Mouse (Mus musculus): Measurements from ENCODE around the gene Grip1.

The Grip1 gene

DNA sequence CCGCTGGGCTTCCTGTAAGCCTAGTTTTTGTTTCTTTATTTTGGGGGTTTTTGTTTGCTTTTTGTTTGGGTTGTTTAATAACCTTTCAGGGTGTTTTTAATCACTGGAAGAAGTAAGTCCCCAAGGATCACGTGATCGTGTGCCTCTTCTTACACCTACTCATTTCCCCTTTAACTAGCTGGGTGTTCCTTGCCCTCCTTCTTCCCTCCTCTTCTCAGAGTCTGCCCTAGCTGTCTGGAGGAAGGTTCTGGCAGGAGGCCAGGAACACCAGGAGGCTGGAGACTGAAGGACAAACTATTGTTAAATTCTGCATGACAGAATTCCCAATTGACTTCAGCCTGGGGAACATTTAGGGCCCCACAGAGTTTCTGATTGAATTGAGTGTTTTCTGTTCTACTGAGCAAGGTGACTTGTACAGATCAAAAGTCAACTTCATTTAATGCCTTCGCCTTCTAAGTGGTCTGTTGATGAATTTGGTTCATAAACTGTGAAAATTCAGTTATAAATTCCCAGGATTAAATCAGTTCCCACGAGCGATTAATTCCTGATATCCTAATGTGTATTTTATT is 376.8 kb downstream of the Grip1 start:
- DNase-seq (ENCODE audit: low spot score in 2 of 2) = no peak

DNA sequence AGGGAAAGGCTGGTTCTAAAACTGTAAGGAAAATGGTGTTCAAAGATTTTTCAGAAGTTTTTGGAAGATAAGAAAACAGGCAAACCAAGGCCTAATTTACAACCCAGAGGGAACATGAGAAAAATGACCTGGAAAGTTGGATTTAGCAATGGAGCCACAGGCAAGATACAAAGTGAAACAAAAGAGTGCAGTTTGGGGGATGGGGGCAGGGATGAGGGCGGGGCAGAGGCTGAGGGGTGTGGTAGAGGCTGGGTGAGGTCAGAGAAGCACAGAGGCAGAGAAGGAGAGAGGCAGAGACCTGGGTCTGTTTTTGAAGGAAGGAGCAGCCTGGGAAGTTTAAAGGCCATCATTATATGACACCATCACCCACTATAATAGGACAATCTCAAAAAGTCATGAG is 377.5 kb downstream of the Grip1 start:
- DNase-seq (ENCODE audit: low spot score in 2 of 2) = no peak

DNA sequence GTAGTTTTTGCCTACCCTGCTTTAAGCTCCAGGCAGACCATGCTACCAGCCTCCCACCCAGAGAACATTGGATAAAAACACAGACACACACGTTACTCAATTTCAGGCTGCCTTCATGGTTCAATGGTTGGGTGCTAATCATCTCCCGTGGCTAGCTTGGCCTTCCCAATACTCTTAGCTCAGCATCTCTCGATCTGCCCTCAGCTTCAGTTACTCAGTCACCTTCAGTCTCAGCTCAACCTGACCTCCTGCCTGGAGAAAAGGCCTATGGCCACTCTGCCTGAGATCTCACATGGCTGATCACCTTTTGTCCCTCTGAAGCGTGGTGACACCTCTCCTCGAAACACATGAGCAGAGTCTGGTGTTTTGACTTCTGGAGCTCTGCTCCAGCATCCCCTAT is 379.7 kb downstream of the Grip1 start:
- no peak for DNase-seq (ENCODE audit: low spot score in 2 of 2)

DNA sequence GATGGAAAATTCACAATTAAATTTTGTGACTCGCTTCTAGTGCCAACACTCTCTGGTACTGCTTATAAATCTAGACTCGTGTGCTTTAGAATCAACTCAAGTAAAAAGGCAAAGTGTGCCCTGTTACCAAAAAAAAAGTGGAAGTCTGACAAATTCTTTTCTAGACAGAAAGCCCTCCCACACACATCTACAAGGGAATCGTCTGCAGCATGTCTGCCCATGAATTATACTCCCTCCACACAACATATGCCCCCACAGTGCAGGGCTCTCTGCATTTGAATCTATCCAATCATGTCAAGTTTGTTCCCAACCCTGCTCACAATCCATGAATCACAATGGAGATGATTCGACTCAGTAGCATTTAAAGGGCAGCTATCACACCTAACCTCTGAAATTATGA is 380.5 kb downstream of the Grip1 start:
- DNase-seq (ENCODE audit: low spot score in 2 of 2) = no peak

DNA sequence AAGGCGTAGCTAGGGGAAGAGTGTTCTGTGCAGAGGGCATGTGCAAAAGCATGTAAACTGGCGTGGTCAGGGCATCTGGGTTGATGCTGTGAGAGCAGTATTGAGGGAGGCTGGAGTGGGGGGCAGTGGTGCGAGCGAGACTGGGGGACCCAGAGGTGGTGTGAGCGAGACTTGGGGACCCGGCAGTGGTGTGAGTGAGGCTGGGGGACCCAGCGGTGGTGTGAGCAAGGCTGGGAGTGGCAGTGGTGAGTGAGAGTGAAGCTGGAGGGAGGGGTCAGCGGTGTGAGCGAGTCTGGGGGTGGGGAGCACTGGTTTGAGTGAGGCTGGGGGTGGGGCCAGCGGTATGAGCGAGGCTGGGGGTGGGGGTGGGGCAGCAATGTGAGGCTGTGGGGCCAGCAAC is 386.0 kb downstream of the Grip1 start:
- no peak for DNase-seq (ENCODE audit: low spot score in 2 of 2)

DNA sequence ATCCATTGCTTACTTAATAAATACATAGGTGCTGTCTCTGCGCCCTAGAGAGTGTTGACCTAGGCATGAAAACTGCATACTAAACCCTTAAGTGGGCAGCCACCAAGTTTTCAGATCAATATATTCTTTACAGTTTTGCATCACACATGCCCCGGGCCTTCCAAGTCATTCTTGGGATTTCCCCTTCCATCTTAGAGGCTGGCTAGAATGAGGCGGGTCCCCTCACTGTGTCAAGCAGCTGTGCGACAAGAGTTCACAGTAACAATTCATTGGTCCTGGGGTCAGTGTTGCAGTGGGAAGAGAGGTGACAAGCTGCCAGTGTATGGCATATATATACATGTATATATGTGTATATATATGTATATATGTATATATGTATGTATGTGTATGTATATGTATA is 388.4 kb downstream of the Grip1 start:
- DNase-seq (ENCODE audit: low spot score in 2 of 2) = no peak

DNA sequence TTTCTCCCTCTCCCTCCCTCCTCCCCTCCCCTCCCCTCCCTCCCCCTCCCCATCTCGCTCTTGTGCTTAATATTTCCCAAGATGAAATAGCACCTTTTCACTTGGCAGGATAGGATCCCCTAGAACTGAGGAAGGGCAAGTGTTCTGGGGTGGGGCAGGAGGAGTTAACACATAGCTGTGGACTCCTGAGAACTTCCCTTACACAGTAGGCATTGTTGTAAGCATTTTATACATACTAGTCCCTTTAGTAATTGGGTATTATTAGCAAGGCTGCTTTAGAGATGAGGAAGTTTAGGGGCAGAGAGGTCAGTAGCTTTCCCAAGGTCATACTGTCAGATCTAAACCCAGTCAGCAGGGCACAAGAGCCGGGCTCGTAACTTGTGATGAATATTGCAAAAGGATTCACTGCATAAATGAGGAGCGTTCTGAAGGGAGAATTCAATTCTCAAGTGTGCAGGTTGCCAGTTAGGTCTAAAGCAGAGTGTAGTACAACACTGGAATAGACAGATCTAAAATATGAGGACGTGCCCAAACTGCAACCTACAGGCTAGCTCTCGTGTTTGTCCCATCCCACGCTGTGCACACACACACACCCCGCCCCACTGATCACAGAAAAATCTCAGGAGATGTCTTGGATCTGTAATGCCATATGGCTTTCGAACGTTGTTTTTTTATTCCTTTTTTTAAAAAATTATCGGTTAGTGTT is 392.2 kb downstream of the Grip1 start:
- DNase-seq (ENCODE audit: low spot score in 2 of 2) = no peak

DNA sequence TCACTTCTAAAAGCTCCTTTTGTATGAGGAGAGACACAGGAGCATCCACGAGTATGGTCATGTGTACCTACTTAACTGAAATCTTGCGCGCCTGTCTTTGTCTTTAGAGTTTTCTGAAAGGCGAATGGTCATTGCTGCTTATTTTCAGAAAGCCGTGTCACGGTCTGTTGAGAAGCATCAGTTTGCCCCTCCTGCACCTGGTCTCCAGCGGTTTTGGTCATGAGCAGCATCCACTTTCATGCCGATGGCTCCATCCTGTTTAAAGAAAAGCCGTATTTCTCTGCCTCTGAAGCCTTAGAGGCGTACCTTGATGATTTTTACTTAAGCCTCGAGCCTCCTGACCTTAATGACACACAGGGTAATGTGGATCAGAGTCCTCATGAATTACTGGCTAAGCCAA is 398.0 kb downstream of the Grip1 start:
- no peak for DNase-seq (ENCODE audit: low spot score in 2 of 2)

DNA sequence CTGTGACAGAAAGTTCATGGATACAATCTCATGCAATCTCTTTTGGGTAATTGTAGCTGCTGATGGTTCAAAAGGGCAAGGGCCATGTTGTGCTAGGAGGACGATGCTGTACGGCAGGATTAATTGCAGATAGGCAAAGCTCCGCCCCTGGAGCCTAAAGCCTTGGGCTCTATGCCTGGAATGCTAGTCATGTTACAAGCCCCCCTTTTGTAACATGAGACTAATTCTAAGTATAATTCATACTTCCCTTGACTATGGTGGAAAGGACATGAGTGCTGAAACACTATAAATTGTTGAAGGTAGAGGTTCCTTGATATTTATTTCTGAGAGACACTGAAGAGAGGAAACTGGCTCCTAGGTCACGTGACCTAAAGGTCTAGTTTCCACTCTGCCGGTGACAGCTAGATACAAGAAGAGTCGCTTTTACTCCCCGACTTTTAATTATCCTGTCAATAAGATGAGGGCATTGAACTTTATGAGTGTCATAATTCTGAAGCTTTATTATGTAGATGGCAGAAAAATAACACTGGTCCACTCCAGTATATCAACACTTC is 399.0 kb downstream of the Grip1 start:
- no peak for DNase-seq (ENCODE audit: low spot score in 2 of 2)

DNA sequence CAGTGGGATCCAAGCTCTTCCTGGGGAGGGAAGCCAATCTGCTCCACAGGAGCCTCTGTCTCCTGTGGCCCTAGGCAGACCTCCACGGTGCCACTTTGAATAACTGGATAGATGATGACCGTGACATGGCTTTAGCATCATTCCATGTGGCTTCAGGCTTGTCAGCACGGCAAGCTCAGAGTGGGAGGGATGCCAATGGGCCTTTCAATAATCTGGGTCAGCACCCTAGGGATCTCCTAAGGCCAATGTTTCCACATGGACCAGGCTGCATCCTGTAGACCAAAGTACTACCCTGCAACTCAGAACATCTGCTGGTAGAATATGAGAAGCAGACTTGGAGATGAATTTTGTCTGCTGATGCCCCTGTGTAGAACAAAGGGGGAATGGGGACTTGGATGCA is 414.1 kb downstream of the Grip1 start:
- no peak for DNase-seq (ENCODE audit: low spot score in 2 of 2)

DNA sequence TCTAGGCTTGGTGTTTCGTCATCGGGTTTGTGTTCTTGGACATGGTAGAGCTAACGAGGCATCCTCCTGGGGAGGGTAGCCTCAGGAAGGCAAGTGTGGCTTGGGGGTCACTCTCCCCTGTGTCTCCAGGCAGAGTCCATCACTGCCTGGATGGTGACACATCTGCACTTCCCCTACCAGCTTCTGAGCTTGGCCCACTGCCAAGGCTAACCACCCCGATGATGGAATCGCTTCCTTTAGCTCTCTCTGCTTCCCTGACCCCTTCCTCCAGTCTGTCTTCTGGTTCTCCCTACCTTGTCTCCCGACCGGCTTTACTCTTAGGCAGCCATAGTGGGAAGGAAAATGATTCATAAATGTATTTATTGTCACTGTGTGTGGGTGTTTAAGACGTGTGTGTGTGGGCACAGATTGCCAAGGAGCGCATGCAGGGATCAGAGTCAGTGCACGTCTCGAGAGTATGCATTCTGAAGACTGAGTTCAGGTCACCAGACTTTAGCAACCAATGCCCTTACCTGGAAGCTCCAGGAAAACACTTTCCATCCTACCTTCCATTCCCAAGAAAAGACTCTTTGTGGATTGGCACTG is 415.5 kb downstream of the Grip1 start:
- DNase-seq (ENCODE audit: low spot score in 2 of 2) = no peak

DNA sequence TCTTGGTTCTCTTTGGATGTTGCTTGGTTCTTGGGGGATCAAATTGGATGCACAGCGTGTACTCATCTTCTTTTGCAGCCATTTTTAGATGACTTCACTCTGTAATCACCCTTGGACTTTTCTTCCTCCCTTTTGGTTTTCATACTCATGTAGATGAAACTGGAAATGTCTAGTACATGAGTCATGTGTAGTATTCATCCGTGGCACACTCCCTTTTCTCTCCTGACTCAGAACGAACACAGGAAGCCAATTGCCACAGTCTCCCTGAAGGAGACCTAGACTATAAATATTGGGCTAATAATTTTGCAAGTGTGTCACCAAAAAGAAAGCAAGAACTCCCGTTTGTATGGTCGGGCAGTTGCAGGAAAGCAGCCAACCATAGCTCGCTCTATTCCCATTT is 423.1 kb downstream of the Grip1 start:
- no peak for DNase-seq (ENCODE audit: low spot score in 2 of 2)

DNA sequence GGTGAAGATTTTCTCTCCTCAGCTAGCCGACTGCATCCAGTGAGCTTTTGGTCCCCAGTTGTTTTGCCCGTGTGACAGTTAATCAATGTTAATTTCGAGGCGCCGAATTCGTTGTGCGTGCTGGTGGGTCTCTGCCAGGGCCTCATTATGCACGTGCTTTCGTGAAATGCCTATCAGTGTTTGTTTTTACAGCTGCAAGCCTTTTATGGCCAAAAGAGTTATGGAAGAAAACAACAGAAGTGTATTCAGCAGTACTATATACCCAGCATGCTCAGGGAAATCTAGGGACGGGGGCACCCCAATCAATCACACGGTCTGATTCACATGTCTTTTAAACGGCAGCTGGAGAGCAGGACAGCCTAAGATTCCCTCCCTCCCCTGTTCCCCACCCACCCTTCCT is 424.7 kb downstream of the Grip1 start:
- DNase-seq (ENCODE audit: low spot score in 2 of 2) = no peak

DNA sequence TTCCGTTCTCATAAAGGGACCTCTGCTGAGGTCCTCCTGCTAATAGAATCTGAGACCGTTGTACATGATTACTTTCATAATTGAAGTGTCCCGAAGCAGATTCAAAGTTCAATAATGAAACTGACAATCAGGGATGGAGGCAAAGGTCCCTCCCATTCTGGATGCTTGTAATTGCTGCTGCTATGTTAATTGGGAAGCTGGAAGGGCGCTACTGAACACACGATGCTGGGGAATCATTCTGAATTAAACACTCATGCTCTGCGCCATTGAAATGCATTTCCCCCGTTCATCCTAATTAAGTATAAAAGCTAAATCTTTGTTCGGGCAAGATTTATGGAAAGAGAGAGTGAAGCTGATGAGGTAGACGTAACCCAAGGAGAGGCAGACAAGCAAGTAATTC is 431.0 kb downstream of the Grip1 start:
- no peak for DNase-seq (ENCODE audit: low spot score in 2 of 2)

DNA sequence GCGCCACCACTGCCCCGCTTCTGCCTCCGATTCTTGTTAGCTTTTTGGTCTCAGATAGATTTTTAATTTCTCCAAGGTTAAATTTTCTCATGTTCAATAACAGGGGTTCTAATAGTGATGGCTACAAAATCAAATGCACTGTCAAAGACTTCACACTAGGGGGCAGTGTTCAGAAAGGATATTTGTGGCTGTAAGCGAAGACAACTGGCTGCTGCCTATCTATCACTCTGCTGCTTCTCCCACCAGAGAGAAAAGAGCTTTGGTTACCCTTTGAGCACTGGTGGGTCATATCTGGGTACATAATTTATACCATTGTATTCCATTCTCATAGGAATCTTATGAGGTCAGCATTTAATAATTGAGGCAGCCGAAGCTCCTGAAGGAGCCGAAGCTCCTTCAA is 431.9 kb downstream of the Grip1 start:
- no peak for DNase-seq (ENCODE audit: low spot score in 2 of 2)

DNA sequence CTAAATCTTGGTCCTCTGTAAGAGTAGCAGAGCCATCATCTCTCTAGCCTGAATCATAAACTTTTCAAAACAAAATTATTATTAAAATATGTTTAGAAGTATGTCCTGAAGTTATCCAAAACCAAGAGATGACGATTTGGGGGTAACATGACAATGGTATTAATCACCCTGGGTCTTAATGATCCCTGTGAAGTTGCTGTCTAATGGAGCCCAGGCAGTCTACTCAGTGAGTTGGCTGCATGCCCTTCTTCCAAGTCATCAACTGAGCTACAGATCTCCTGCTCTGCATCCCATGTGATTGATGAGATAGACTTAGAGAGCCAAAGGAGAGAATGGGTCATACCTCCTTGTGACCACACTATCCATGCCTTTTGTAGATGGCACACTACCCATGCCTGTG is 433.1 kb downstream of the Grip1 start:
- DNase-seq (ENCODE audit: low spot score in 2 of 2) = no peak

DNA sequence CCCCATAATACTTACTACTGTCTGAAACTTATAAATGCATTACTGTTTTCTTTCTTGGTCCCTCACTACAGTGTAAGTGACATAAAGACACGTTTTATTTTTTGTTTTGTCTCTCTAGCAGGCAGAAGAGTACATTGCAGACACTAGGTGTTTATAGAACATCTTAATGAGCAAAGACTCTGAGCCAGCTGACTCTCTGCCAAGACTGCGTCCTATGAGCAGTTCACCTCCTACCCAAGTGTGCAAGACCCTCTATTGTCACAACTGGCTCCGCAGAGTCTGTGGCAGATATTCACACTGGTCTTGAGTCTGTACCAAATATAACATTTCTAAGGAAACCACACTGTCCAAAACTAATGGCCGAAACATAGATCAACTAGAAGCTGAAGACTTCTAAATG is 449.1 kb downstream of the Grip1 start:
- no peak for DNase-seq (ENCODE audit: low spot score in 2 of 2)

DNA sequence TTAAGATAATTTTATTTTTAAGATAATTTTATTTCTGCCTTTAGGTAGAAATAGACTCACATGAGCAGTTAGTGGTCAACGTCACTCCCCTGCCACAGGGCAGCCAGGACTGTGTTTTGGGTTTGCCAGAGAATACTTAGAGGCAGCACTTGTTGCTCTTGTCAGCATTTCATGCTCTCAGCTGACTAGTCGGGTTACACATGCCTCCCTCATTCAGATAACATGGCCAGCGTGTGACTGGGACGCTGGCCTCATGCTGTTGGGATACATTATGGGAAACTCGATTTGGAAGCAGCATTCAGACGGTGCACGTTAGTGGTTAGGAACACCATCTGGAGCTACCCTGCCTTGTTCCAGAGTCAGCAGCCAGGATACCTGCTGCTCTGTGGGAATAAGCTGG is 453.2 kb downstream of the Grip1 start:
- no peak for DNase-seq (ENCODE audit: low spot score in 2 of 2)

DNA sequence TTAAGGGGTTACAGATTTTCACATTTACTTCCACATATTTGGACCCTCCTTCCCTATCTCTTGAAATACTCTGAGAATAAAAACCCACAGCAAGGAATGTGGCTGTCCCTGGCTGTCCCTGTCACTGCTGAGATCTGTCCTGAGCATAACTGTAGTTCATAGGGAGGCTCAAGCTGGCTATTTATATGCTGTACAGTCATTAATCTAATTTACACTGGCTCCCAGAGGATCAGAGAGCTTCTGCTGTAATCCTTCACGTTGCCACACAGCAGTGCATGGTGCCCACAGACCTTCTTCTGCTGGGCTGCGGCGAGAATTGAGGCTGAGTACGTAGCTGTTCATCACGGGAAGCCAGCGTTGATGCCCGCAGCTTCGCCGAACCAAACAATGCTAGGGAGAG is 464.4 kb downstream of the Grip1 start:
- DNase-seq (ENCODE audit: low spot score in 2 of 2) = no peak

DNA sequence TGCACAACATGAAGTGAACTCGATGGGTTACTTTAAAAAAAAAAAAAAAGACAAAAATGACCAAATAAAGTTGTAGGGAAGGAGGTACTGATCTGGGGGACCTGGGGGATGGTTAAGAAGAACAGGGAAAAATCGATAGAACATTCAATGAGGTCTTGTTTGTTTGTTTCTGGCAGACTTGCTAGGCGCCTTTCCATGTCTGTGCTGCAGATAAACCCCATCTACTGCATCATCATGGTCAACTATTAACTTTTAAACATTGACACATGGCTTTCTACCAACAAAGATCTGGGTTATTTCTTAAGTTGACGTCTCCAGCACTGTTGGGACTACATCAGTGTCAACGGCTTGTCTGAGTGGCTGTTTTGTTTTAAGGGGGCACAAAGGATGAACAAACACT is 474.3 kb downstream of the Grip1 start:
- no peak for DNase-seq (ENCODE audit: low spot score in 2 of 2)

DNA sequence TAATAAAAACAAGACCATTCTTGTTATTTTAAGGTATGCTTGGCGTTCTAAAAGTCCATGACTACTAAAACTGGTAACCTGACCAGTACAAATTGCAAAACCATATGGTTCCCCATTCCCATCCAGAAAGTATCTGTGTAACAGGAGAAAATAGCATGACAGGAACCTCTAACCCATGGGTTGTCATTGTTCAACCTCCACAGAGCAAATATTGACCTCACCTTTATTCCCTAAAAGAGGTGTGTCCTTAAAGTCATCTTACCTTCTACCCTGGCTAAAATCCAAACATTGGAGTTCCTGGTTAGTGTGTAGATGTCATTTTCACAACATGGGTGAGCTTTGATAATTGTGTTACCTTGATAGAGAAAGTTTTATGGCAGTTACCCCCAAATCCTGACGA is 475.3 kb downstream of the Grip1 start:
- DNase-seq (ENCODE audit: low spot score in 2 of 2) = no peak

DNA sequence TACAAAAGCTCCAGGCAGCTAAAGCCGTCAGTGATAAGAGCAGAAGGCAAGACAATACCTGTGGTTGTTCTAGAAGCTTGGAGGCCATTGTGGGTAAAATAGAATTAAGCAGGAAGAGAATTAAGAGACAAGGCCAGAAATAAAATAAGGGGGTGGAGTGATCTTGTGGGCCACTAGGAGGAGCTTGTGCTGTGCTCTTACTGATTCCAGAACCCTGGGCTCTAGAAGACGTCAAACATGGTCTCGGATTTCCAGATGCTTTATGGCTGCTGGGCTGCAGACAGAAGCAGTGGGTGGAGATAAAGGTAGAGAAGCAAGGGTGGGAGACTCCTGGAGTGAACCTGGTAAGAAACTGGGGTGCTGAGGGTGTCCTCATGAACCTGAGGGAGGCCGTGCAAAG is 479.2 kb downstream of the Grip1 start:
- DNase-seq (ENCODE audit: low spot score in 2 of 2) = no peak

DNA sequence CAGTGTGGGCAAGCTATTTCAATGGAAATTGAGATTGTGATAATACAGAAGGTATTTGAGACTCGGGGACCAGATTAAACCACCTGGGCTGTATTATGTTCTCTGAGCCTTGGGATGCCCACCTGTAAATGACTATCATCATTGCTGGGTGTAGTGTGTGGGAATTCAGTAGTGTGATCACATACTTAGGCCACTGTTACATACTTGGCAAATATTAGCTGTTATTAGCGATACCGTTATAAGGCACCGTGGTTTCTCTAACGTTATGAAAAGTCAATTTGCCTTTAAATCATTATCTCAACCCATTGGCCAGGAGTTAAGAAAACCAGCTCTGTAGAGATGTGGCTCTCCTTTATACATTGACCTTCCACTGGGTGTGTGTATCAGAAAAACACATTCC is 479.7 kb downstream of the Grip1 start:
- DNase-seq (ENCODE audit: low spot score in 2 of 2) = no peak

Measured in urinary bladder, adult 18-20 months (tissue).